Mouse (Mus musculus): Measurements from ENCODE around the gene Ldb1. TPM values are rescaled to one million over a fixed set of nuclear protein-coding genes. Genes with fewer than 3 reads are reported as not detected.

Gene Ldb1
- polyA plus RNA-seq, 1 experiment from 2014 or later = 138 TPM

Other genes starting within 250 kb of the Ldb1 start
- gene Kcnip2, start 229.2 kb downstream of the Ldb1 start, polyA plus RNA-seq (2016; fragmentation: Nextera tagmentation; extraction: Ambion mirVana) = 2.7 and 4.0 TPM in 2 replicates
- gene Armh3, start 46.7 kb downstream of the Ldb1 start, polyA plus RNA-seq (2016; fragmentation: Nextera tagmentation; extraction: Ambion mirVana) = 19.3 and 20.3 TPM in 2 replicates
- gene Hps6, start 41.7 kb downstream of the Ldb1 start, polyA plus RNA-seq (2016; fragmentation: Nextera tagmentation; extraction: Ambion mirVana) = 2.7 TPM in 2 replicates
- 37.1 and 41.7 TPM in 2 replicates for gene Pprc1, start 328 bp downstream of the Ldb1 start, polyA plus RNA-seq (2016; fragmentation: Nextera tagmentation; extraction: Ambion mirVana)
- 117 and 118 TPM in 2 replicates for gene Nolc1, start 30.6 kb upstream of the Ldb1 start, polyA plus RNA-seq (2016; fragmentation: Nextera tagmentation; extraction: Ambion mirVana)
- gene Elovl3, start 86.7 kb upstream of the Ldb1 start, polyA plus RNA-seq (2016; fragmentation: Nextera tagmentation; extraction: Ambion mirVana) = not detected in 2 replicates
- gene Pitx3, start 103.1 kb upstream of the Ldb1 start, polyA plus RNA-seq (2016; fragmentation: Nextera tagmentation; extraction: Ambion mirVana) = 0.24 TPM in 1 of 2 replicates, not detected in the other
- 59.9 and 64.0 TPM in 2 replicates for gene Gbf1, start 107.3 kb upstream of the Ldb1 start, polyA plus RNA-seq (2016; fragmentation: Nextera tagmentation; extraction: Ambion mirVana)

Measured in forebrain, embryonic 12.5 days (tissue).